Mouse (Mus musculus) Patski (cell line): Measurements from ENCODE around the gene Cyp27a1. TPM values are rescaled to one million over a fixed set of nuclear protein-coding genes. Genes with fewer than 3 reads are reported as not detected.

Experiments
- ATAC-seq: fragments of 100-300 bp; one replicate; pipeline ENCODE4 v1.8.0; 2021
- CTCF ChIA-PET: fragments of 350-600 bp; sonication (Branson Sonifier 250); formaldehyde crosslinking; loops from one replicate; lab custom pipeline; 2022; ENCODE audit warnings: inconsistent platforms; lab: Charles Lee
- POLR2A ChIA-PET: fragments of 350-600 bp; sonication (Branson Sonifier 250); formaldehyde crosslinking; loops from one replicate; lab custom pipeline; 2022; ENCODE audit warnings: antibody characterized with exemption, inconsistent platforms; lab: Charles Lee
- DNase-seq: peaks from one replicate; pipeline ENCODE4 v3.0.0-alpha.2; 2011; ENCODE audit warnings: low read depth, low spot score
- H3K27me3 ChIP-seq: fragments of 371-371 bp; one replicate; pipeline ENCODE4 v1.5.1; 2021
- CTCF ChIP-seq: fragments of 100-300 bp; IDR thresholded peaks from one replicate; pipeline ENCODE4 v1.5.1; 2021
- in situ Hi-C: fragments of 300-500 bp; cut with MboI; formaldehyde crosslinking; loops from 3 replicates; pipeline ENCODE4 v1.11.1; 2018; ENCODE audit warnings: low pct_unique_long_range_greater_than_20kb, mixed read lengths
- polyA plus RNA-seq: library from polyadenylated mRNA; unstranded; gene quantifications from one replicate; pipeline ENCODE4 v1.2.3, GENCODE M21; 2021

The Cyp27a1 gene
- polyA plus RNA-seq, 1 experiment from 2014 or later = not detected

DNA sequence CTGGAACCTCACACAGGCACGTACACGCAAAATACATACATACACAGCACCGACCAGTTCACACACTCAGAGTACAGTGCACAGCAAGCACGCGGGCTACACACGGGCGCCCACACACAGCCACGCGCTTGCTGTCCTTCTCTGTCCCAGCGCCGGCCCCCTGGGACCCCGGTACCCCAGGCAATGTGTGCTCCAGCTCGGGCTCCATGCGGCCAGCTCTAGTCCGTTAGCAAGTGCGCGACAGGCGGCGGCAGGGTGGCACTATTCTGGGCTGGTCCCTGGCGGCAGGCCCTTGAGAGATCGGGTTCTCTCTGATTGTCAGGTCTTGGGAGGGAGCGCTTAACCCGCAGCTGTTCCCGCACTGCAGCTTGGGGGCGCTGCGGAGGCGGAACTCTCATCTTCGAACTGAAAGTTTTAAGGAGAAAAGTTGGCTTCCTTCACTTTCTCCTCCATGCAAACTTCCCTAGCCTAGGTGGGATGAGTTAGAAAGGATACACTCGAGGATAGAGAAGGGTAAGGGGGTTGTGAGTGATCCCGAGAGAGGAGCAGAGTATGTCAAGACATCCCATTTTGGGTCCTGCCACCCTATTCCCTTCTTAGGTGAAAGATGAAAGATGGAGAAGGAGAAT, 35.4 kb downstream of the Cyp27a1 start, which contains the start of gene Prkag3:
TSS of gene Prkag3 (minus strand) at position 579 of the 629 bp plus-strand sequence.
- no peak for TF ChIP-seq CTCF
- CTCF ChIA-PET = no interaction called here
- in situ Hi-C loops = no loop called here

DNA sequence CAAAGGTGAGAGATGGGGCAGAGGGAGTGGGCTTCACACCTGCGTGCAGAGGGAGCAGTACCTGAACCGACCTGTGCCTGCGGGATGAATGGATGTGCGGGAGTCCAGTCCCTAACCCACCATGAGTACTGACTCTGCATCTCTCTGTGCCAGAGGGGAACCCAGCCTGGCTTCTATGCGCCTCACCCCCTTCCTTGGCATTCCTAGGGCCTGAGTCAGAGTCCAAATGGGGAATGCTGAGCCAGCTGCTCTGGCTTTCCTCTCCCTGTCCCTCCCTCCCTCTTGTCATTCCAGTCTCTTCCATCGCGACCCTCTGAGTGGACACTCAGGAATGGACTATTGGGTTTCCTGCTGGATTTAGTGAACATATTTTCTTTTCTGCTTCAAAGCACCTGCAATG, 35.9 kb downstream of the Cyp27a1 start:
- ChIA-PET POLR2A (no interaction called here), CTCF (no interaction called here)
- DNase-seq (peak; percentile 12), ATAC-seq (peak; percentile 89)
- in situ Hi-C loops = no loop called here
- TF ChIP-seq CTCF = no peak
- H3K27me3 ChIP-seq = no peaks in the 10 kb centered on the region

More for the DNA sequence above, 35.4 kb downstream of the Cyp27a1 start, which contains the start of gene Prkag3:
- no peak for ATAC-seq
- H3K27me3 ChIP-seq = no peaks in the 10 kb centered on the region
- POLR2A ChIA-PET = no interaction called here
- no peak for DNase-seq

DNA sequence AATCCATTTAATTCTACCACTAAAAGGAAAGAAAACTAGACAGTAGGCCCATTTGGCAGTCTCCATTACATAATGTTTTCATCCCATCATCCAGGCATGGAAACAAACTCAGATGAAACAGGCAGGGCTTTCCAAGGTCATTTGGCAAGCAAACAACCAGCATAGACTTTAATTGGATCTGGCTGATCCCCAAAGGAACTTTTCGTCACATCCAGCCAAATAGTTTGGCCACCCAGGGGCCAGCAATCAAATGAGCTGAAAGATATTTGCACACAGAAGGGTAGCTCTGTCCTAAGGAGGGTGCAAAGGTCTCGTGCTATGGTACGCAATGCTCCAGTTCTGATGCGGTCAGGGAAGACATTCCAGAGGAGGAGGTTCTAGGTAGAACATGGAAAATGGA, 37.3 kb downstream of the Cyp27a1 start:
- DNase-seq (no peak), ATAC-seq (no peak)
- ChIA-PET POLR2A (no interaction called here), CTCF (no interaction called here)
- in situ Hi-C loops = loop anchor here (10.0 kb wide), 1 partner anchor 106 kb away; no protein-coding TSS in a partner anchor
- TF ChIP-seq CTCF = no peak
- no peaks in the 10 kb centered on the region for H3K27me3 ChIP-seq

DNA sequence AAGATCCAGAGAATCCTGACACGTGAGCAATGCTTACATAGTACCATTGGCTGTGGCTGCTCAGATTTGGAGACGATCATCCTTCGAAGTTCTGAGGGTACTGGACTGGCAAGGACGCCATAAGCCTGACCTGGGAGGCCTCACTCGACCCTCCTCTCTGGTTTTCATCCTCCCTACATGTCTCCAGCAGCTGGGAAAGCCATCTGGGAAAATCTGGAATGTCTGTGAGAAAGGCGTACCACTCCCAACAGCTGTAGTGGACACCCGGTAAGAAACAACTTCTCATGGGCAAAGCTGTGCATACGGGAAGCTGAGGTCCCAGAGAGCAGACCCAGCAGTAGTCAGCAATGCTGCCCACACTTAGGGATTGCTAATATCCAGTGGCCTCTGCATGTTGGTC, 38.8 kb downstream of the Cyp27a1 start:
- DNase-seq (no peak), ATAC-seq (no peak)
- no peaks in the 10 kb centered on the region for H3K27me3 ChIP-seq
- ChIA-PET POLR2A (no interaction called here), CTCF (no interaction called here)
- in situ Hi-C loops = loop anchor here (10.0 kb wide), 1 partner anchor 107 kb away; no protein-coding TSS in a partner anchor
- TF ChIP-seq CTCF = no peak

DNA sequence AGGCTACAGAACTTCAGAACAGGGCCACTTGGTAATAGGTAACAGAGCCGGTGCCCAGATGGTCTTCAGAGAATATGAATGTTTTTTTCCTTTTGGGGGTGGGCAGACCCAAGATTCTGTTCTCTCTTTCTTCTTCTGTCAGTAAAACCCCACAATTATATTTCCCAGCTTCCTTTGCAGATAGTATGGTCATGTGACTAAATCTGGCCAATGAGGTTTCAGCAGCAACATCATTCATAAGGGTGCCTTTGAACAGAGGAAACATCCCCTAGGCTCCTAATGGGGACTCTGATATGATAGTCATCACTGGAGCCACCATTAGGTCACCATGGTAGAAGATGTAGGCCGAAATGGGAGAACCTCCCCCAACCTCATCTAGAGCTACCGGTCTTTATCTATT, 39.5 kb downstream of the Cyp27a1 start:
- POLR2A ChIA-PET = no interaction called here
- DNase-seq (no peak), ATAC-seq (no peak)
- no peak for TF ChIP-seq CTCF
- in situ Hi-C loops = loop anchor here (10.0 kb wide), 1 partner anchor 108 kb away; no protein-coding TSS in a partner anchor
- CTCF ChIA-PET = no interaction called here
- H3K27me3 ChIP-seq = no peaks in the 10 kb centered on the region

DNA sequence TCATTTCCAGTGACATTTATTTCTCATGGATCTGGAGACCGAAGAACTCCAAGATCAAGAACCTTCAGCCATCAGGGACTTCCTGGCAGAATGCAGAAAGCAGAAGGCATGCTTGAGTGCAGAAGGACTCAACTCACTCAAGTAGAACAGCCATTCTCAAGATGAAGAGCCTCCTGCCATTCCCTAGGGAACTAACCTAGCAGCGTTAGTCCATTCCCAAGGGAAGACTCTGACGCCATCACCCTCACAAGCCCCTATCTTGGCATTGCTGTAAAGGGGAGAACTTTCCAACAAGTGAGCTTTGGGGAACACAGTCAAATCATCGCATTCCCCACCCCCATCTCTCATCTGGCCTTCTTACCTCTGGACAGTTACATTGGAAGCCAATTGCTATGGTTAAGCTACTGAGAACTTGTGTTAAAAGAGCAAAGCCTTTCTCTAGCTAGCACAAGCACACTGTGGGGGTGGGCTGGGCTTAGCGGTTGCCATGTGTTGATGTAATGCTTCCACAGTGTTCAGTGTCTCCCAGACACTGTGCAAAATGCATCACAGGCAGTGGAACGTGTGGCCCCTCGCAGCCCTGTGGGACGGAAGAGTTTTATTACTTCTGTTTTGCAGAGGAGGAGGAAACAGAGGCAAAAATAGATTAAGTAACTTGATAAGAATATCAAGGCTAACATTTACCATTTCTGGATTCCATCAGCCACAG, 40.0 kb downstream of the Cyp27a1 start:
- ATAC-seq (no peak), DNase-seq (no peak)
- in situ Hi-C loops = loop anchor here (10.0 kb wide), 1 partner anchor 109 kb away; no protein-coding TSS in a partner anchor
- POLR2A ChIA-PET = no interaction called here
- CTCF ChIA-PET = no interaction called here
- no peaks in the 10 kb centered on the region for H3K27me3 ChIP-seq
- TF ChIP-seq CTCF = no peak

DNA sequence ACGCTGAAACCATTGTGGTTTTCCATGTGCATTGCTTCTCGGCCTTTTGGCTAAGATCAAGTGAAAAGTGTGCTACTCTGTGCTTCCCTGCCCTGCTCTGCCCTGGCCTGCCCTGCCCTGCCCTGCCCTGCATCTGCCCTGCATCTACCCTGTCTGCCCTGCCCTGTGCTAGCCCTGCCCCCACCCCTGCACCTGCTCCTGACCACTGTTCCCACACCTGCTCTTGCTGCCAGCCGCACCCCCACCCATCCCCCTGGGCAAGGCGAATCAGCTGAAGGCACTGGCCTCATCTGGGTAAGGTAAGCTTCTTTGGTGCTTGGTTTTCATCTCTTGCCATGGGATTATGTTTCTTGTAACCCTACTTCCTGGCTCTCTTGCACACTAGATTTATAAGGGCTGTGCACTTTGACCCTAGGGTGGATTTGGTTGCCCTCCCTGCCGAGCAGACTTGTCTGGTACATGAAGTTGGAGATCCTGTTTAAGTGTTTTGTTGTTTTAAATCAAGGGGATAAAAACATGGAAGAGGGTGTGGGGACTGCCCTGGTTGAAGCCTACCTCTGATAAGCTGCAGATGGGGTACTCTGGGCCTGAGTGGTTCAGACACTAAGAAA, 40.9 kb downstream of the Cyp27a1 start:
- H3K27me3 ChIP-seq = no peaks in the 10 kb centered on the region
- no peak for ATAC-seq
- TF ChIP-seq CTCF = no peak
- POLR2A ChIA-PET = no interaction called here
- CTCF ChIA-PET = no interaction called here
- in situ Hi-C loops = loop anchor here (10.0 kb wide), 1 partner anchor 109 kb away; no protein-coding TSS in a partner anchor
- DNase-seq = no peak

DNA sequence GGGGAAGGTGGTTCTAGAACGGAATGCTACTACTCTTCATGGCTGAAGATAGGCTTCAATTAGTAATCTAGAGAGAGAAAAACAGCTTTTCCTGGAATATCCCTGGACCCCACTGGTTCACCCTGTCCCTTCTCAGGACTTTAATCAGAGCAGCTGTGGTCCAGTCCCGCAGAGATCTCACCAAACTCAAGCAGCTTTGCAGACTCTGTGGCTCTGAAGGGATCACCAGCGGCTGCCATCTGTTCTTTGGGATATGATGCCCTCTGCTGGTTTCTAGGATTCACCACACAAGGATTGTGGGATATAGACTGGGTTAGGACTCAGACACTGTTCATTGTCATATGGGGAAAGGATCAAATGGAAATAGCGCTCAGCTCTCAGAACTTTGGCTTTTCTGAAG, 46.4 kb downstream of the Cyp27a1 start:
- peak; percentile 83 for TF ChIP-seq CTCF
- DNase-seq (peak; percentile 4), ATAC-seq (no peak)
- ChIA-PET POLR2A (no interaction called here), CTCF (interaction anchor here (1.4 kb wide), 1 partner anchor 116 kb away, joined by 9 read pairs; no protein-coding TSS in a partner anchor)
- in situ Hi-C loops = loop anchor here (10.0 kb wide), 1 partner anchor 115 kb away; no protein-coding TSS in a partner anchor
- peaks cover 20% of the 10 kb centered on the region for H3K27me3 ChIP-seq

DNA sequence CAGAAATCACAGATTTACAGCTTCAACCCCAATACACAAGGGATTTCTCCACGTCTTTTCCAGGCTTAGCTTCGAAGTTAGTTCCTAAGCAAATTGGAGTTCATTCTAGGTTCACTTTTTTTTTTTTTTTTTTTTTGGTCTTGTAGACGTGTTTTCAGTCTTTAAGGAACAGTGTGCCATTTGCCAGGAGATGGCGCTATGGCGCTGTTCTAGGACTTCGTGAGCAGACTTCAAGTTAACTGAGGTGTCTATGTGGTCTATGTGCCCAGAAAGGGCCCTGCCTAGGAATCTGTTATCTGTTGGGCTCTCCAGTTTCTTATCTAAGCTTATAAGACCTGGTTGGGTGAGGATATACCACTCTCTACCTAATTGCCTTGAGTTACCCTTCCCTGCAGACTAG, 49.7 kb downstream of the Cyp27a1 start:
- POLR2A ChIA-PET = interaction anchor here (0.6 to 0.7 kb wide), 3 partner anchors 44 to 478 kb away, joined by 3 read pairs; no protein-coding TSS in a partner anchor
- ATAC-seq (no peak), DNase-seq (peak; percentile 12)
- CTCF ChIA-PET = interaction anchor here (1.0 to 1.5 kb wide), 6 partner anchors 16 to 93 kb away, joined by 3 to 8 read pairs (median 3); no protein-coding TSS in a partner anchor
- TF ChIP-seq CTCF = peak; percentile 70
- in situ Hi-C loops = no loop called here
- peaks cover 34% of the 10 kb centered on the region for H3K27me3 ChIP-seq

DNA sequence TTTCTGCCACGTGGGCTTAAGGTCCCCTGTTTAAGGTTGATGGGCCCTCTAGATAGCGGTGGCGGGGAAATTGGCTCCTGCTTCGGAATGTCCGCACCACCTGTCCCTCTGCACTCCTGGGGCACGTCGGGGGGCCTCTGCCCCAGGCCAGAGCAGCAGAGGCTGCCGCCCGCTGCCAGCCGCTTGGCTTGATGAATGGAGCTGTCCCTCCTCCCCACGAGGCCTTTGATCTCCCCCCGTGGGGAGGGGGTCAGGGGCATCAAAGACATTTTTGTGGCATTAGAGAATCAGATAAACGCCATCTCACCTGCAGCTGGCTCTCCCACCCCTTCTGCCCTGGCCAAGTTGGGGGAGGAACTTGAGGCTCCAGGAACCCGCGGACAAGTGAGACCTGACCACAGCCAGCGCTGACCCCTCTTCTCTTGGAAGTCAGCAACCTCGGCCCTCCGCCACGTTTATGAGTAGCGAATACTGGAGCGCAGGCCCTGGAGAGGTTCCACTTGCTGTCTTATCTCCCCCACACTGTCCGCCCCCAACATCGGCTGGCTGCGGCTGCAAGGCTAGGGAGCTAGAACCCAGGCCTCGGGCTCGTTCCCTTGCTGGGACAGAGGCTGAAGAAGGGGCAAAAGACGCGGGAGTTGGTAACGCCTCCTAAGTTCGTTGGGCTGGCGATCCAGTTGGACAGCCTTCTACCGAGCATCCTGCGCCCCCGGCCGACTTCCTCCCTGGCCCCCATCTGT, 57.5 kb downstream of the Cyp27a1 start:
- peaks cover 50% of the 10 kb centered on the region for H3K27me3 ChIP-seq
- ATAC-seq = no peak
- ChIA-PET CTCF (interaction anchor here (1.7 kb wide), 1 partner anchor 37 kb away, joined by 7 read pairs; no protein-coding TSS in a partner anchor), POLR2A (no interaction called here)
- in situ Hi-C loops = no loop called here
- no peak for TF ChIP-seq CTCF
- no peak for DNase-seq
